Mouse (Mus musculus): ENCODE results near the gene Zbtb44.

DNA sequence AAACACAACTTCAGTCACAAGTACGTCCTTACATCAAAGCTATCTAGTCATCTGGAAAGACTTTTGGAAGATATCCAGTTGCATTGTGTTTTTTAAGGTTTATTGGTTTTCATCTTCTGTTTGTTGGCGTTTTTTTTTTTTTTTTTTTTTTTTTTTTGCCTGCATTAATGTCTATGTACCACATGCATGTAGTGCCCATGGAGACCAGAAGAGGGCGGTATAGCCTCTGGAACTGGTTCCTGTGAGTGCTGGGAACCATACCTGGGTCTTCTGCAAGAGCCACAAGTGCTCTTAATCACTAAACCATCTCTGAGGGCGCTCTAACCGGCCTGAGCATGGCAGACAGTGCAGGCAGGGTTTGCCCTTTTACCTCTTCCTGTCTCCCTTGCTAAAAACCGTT lies 67.7 kb downstream of the Zbtb44 start:
- TF ChIP-seq E2F4 (IDR thresholded peaks at IDR 0.05; ENCODE audit: borderline replicate concordance, low read depth, low read length) (no peak), TAL1 (IDR thresholded peaks at IDR 0.05; ENCODE audit: low read length) (no peak), CTCF (IDR thresholded peaks at IDR 0.05 in 2 of 3, conservative IDR thresholded peaks at IDR 0.05 in 1 of 3; ENCODE audit: control insufficient read depth in 1 of 3, insufficient read depth in 1 of 3, low read depth in 2 of 3, low read length in 3 of 3, poor library complexity in 1 of 3, severe bottlenecking in 1 of 3) (peak; percentile 35 to 43 (median 36); a peak in 5 of 6 replicates), ZNF384 (IDR thresholded peaks at IDR 0.05; ENCODE audit: low read depth, low read length) (peak; percentile 87), JUND (IDR thresholded peaks at IDR 0.05; ENCODE audit: low read depth, low read length) (no peak), CHD1 (IDR thresholded peaks at IDR 0.05; ENCODE audit: low read depth, low read length) (no peak), GATA1 (IDR thresholded peaks at IDR 0.05; ENCODE audit: low read depth, low read length) (no peak), KAT2A (conservative IDR thresholded peaks at IDR 0.05; ENCODE audit: low read depth, low read length) (no peak)
